Comparison of ENCODE assay signal across 16 mouse cellular contexts in genomic region chr15:24876157-24876731, GRCm38 (mm10).
DNase-seq lines count a peak whose midpoint lies in the region; ATAC-seq and TF ChIP-seq lines count a peak whose summit lies in the region.
"Had no signal": no experiment of that assay in that cellular context is flagged by ENCODE, and none has a peak within 500 bp of the region (broad histone marks: within the 10 kb centered on the region; RNA-seq: fewer than 3 reads in every experiment).

No protein-coding gene starts in this region.

- no peak for TF ChIP-seq CTCF in layer of hippocampus, adult 2 months (conservative IDR thresholded peaks at IDR 0.05)
- TF ChIP-seq CTCF in brain, embryonic 14.5 days (IDR thresholded peaks at IDR 0.05; ENCODE audit: borderline replicate concordance, extremely low read depth, insufficient read depth, insufficient read length), result no peak

- no peaks in the 10 kb centered on the region for H3K36me3 ChIP-seq in midbrain, embryonic 16.5 days (ENCODE audit: control insufficient read depth, insufficient read depth, low read length)
- H3K36me3 ChIP-seq: intestine, embryonic 15.5 days; lung, embryonic 15.5 days; stomach, embryonic 15.5 days had no signal

- no peak overlapping the region for H3K4me2 ChIP-seq in midbrain, embryonic 16.5 days (ENCODE audit: low read length)
- H3K4me2 ChIP-seq: intestine, embryonic 15.5 days; liver, embryonic 11.5 days; lung, embryonic 15.5 days; stomach, embryonic 15.5 days had no signal

- no peak for ATAC-seq in midbrain, embryonic 16.5 days
- ATAC-seq in erythroid progenitor cell, adult 5-6 weeks (replicated peaks; ENCODE audit: low FRiP score, poor library complexity, severe bottlenecking), result no peak
- ATAC-seq: intestine, embryonic 15.5 days had no signal

- 52% methylated on average over 5 of the region's 5 CpGs for WGBS in midbrain, embryonic 16.5 days

- no peak overlapping the region for H3K4me3 ChIP-seq in layer of hippocampus, adult 2 months
- no peak overlapping the region for H3K4me3 ChIP-seq in midbrain, embryonic 16.5 days (ENCODE audit: low read depth, low read length)
- H3K4me3 ChIP-seq: heart, adult 2 months; intestine, embryonic 15.5 days; lung, embryonic 15.5 days; stomach, embryonic 15.5 days had no signal

- H3K9me3 ChIP-seq in midbrain, embryonic 16.5 days (replicated peaks; ENCODE audit: control insufficient read depth, low read length, poor library complexity, severe bottlenecking), result no peaks in the 10 kb centered on the region
- H3K9me3 ChIP-seq: intestine, embryonic 15.5 days; lung, embryonic 15.5 days; stomach, embryonic 15.5 days had no signal

- H3K27ac ChIP-seq in layer of hippocampus, adult 2 months, result peak overlapping the region; percentile 57; the same call in 1 of the 2 replicates
- H3K27ac ChIP-seq in midbrain, embryonic 16.5 days (ENCODE audit: low read length), result peak overlapping the region; percentile 64; the same call in 1 of the 2 replicates
- H3K27ac ChIP-seq: heart, adult 2 months; intestine, embryonic 15.5 days; lung, embryonic 15.5 days; stomach, embryonic 15.5 days had no signal

- no peaks in the 10 kb centered on the region for H3K27me3 ChIP-seq in midbrain, embryonic 16.5 days (ENCODE audit: control insufficient read depth, insufficient read depth, low read depth, low read length)
- H3K27me3 ChIP-seq: intestine, embryonic 15.5 days; lung, embryonic 15.5 days; stomach, embryonic 15.5 days had no signal

- TF ChIP-seq POLR2A in brain, embryonic 14.5 days (IDR thresholded peaks at IDR 0.05; ENCODE audit: borderline replicate concordance, extremely low read depth, insufficient read depth, insufficient read length, poor library complexity, severe bottlenecking), result no peak

- H3K4me1 ChIP-seq in midbrain, embryonic 16.5 days (ENCODE audit: control insufficient read depth, insufficient read depth, low read length), result peaks cover 21% of the 10 kb centered on the region
- H3K4me1 ChIP-seq: intestine, embryonic 15.5 days; lung, embryonic 15.5 days; stomach, embryonic 15.5 days had no signal

- DNase-seq in layer of hippocampus, adult 2 months (ENCODE audit: low spot score in 2 of 2), result no peak
- no peak for DNase-seq in layer of hippocampus, adult 9-10 months (ENCODE audit: low spot score)
- peak; percentile 76 for DNase-seq in brain, embryonic 14.5 days (ENCODE audit: low read depth)
- DNase-seq in forelimb bud, embryonic 11.5 days (ENCODE audit: low read depth, low spot score), result peak; percentile 1
- no peak for DNase-seq in lung, postnatal 14 days
- DNase-seq in kidney, postnatal 10 days, result no peak
- DNase-seq: cerebellum, adult 18-20 months; heart, adult 2 months; kidney, postnatal 14 days; thymus, postnatal 14 days had no signal

- H3K9ac ChIP-seq in midbrain, embryonic 16.5 days (ENCODE audit: low read depth, low read length), result no peak overlapping the region
- H3K9ac ChIP-seq: intestine, embryonic 15.5 days; lung, embryonic 15.5 days; stomach, embryonic 15.5 days had no signal

Comparison
In these comparisons a context has a peak if more than half of its experiments do, and no peak if none do; other contexts are left out.
1. DNase-seq: peak in brain, embryonic 14.5 days (single experiment) and forelimb bud, embryonic 11.5 days (single experiment); none in layer of hippocampus, adult 2 months (0 of 2), layer of hippocampus, adult 9-10 months (single experiment), lung, postnatal 14 days (single experiment) and kidney, postnatal 10 days (single experiment).